Mouse (Mus musculus) lung, adult 2 months (tissue): ENCODE results near the gene 1700092M07Rik.

Experiments used
- CTCF ChIP-seq: fragments of 200-500 bp; IDR thresholded peaks from 2 replicates; pipeline ENCODE4 v1.5.1; 2011; ENCODE audit warnings: mild to moderate bottlenecking, low read length, control low read depth; ENCODE audit not compliant: insufficient read depth
- POLR2A ChIP-seq: fragments of 200-500 bp; IDR thresholded peaks from 2 replicates; pipeline ENCODE4 v1.6.1; 2011; ENCODE audit warnings: low read depth, mild to moderate bottlenecking, control low read depth, low read length, borderline replicate concordance; ENCODE audit errors: extremely low read depth

DNA sequence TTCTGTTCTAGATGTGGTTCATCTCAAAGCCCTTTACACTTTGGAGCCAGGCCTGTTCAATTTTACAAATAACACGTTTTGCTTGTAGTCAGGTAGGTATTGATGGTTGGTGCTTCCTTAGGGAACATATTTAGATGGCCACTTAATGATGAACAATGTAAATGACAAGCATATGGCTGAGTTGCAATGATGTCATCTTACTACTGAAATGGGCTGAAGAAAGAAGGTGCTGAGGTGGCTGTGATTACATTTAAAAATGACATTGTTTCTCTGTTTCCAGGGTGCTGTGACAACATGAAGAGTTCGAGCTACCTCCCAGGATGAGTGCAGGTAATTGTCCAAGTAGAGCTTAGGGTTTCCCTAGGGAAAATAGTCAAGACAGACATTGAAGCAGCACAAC is 16.1 kb upstream of the 1700092M07Rik start:
- TF ChIP-seq POLR2A, result no peak
- TF ChIP-seq CTCF, result no peak
